In the genomic region with DNA sequence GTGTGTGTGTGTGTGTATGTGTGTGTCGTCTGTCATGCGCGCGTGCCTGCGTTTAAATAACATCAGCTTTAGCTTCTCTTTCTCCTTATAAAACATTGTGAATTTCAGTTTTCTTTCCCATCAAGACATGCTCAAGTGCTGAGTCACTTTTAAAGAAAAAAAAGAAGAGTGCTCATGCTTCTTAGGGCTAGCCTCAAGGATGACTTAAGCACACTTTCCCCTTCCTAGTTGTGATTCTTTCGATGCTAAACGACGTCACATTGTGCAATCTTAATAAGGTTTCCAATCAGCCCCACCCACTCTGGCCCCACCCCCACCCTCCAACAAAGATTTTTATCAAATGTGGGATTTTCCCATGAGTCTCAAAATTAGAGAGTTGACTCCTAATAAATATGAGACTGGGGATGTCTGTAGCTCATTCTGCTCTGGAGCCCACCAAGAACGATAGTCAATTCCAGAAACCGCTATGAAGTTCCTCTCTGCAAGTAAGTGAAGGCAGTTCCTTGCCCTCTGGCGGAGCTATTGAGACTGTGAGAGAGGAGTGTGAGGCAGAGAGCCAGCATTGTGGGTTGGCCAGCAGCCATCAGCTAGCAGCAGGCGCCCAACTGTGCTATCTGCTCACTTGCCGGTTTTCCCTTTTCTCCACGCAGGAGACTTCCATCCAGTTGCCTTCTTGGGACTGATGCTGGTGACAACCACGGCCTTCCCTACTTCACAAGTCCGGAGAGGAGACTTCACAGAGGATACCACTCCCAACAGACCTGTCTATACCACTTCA, we compare ENCODE assay signal across 9 mouse cellular contexts. TPM values are rescaled to one million over a fixed set of nuclear protein-coding genes. Genes with fewer than 3 reads are reported as not detected.
A peak's percentile ranks its signal among the peaks of the same experiment; 100 is the strongest.
DNase-seq lines count a peak whose midpoint lies in the region; ATAC-seq and TF ChIP-seq lines count a peak whose summit lies in the region.
"Had no signal": no experiment of that assay in that cellular context is flagged by ENCODE, and none has a peak within 500 bp of the region (broad histone marks: within the 10 kb centered on the region; RNA-seq: fewer than 3 reads in every experiment).

Il6 (plus strand) TSS at position 389 of the 778 bp plus-strand sequence.

- H3K9me3 ChIP-seq in limb, embryonic 14.5 days (ENCODE audit: control insufficient read depth, low read length) = no peaks in the 10 kb centered on the region

- no peak within 1 kb of the TSS for H3K4me3 ChIP-seq in kidney, adult 2 months (ENCODE audit: insufficient read depth, low read depth, low read length)
- no peak within 1 kb of the TSS for H3K4me3 ChIP-seq in limb, embryonic 14.5 days (replicated peaks; ENCODE audit: low read length)

- ATAC-seq in limb, embryonic 14.5 days (ENCODE audit: low FRiP score, low read depth) = peak; percentile 80

- DNase-seq in retina, postnatal 1 day = peak; percentile 23
- no peak for DNase-seq in retina, embryonic 14.5 days (ENCODE audit: low spot score)
- peak; percentile 85 for DNase-seq in cerebellum, adult 9-10 months
- peak; percentile 88 for DNase-seq in gastrocnemius, postnatal 25 days
- DNase-seq in kidney, adult 2 months = peak; percentile 89
- DNase-seq in limb, embryonic 14.5 days (ENCODE audit: low spot score) = peak; percentile 94
- DNase-seq in ovary, adult 18-20 months (ENCODE audit: low spot score) = peak; percentile 85
- peak; percentile 18 for DNase-seq in thymus, postnatal 36 days

- no peak within 1 kb of the TSS; the same call in 1 of the 2 replicates for H3K4me2 ChIP-seq in limb, embryonic 14.5 days (replicated peaks; ENCODE audit: low read depth, low read length, severe bottlenecking)

- TF ChIP-seq CTCF in kidney, adult 2 months (conservative IDR thresholded peaks at IDR 0.05; ENCODE audit: insufficient read depth, insufficient read length, low read depth, low read length) = peak; percentile 38; the same call in 1 of the 2 replicates

- no peak for TF ChIP-seq POLR2A in kidney, adult 2 months (IDR thresholded peaks at IDR 0.05; ENCODE audit: low read depth, low read length)
- TF ChIP-seq POLR2A in limb, embryonic 14.5 days (IDR thresholded peaks at IDR 0.05; ENCODE audit: borderline replicate concordance, extremely low read depth, insufficient read depth, insufficient read length) = no peak

- no peak within 1 kb of the TSS for H3K9ac ChIP-seq in limb, embryonic 14.5 days (ENCODE audit: low read depth, low read length, severe bottlenecking)

- 50% methylated on average over 16 of the region's 16 CpGs for WGBS in kidney, adult 2 months
- WGBS in limb, embryonic 14.5 days = 55% methylated on average over 16 of the region's 16 CpGs

- H3K27ac ChIP-seq in kidney, adult 2 months (ENCODE audit: insufficient read depth, low read depth, low read length) = no peak within 1 kb of the TSS
- no peak within 1 kb of the TSS for H3K27ac ChIP-seq in limb, embryonic 14.5 days (replicated peaks; ENCODE audit: low read depth, low read length)

- no peaks in the 10 kb centered on the region for H3K27me3 ChIP-seq in kidney, adult 2 months (replicated peaks; ENCODE audit: control insufficient read depth, insufficient read depth, low read length)
- no peaks in the 10 kb centered on the region for H3K27me3 ChIP-seq in limb, embryonic 14.5 days (ENCODE audit: control insufficient read depth, insufficient read depth, low read length)

- no peaks in the 10 kb centered on the region for H3K4me1 ChIP-seq in kidney, adult 2 months (ENCODE audit: control insufficient read depth, insufficient read depth, low read length)
- H3K4me1 ChIP-seq in limb, embryonic 14.5 days (ENCODE audit: control insufficient read depth, insufficient read depth, low read length) = no peaks in the 10 kb centered on the region

- no peaks in the 10 kb centered on the region for H3K36me3 ChIP-seq in kidney, adult 2 months (ENCODE audit: control insufficient read depth, insufficient read depth, low read length)
- H3K36me3 ChIP-seq in limb, embryonic 14.5 days (ENCODE audit: control insufficient read depth, insufficient read depth, low read length) = no peaks in the 10 kb centered on the region

RNA-seq across cellular contexts. Expression of gene Il6, which starts in this region (rescaled TPM):
- not detected for total RNA-seq in gastrocnemius, postnatal 25 days (2021)
- not detected in 2 replicates for polyA plus RNA-seq in kidney, adult 2 months (2012; rRNA removed)
- 0.10 and 0.18 TPM in 2 replicates for polyA plus RNA-seq in limb, embryonic 14.5 days (2012; rRNA removed)
- polyA plus RNA-seq in limb, embryonic 14.5 days (2014; fragmentation: Nextera tagmentation; extraction: Ambion mirVana) = 0.44 and 0.80 TPM in 2 replicates
- polyA plus RNA-seq: embryonic facial prominence, embryonic 11.5 days had no signal

Comparison
In these comparisons a context has a peak if more than half of its experiments do, and no peak if none do; other contexts are left out.
1. Peak in DNase-seq in gastrocnemius, postnatal 25 days; RNA of the gene not detected or under 1 TPM.
2. Peak in DNase-seq in kidney, adult 2 months; RNA of the gene not detected or under 1 TPM.
3. Peak in DNase-seq and ATAC-seq in limb, embryonic 14.5 days; RNA of the gene not detected or under 1 TPM.